Mouse (Mus musculus) heart, postnatal 10 days (tissue): ENCODE results near the gene Zfp341. TPM values are rescaled to one million over a fixed set of nuclear protein-coding genes. Genes with fewer than 3 reads are reported as not detected.

Experiments
- total RNA-seq, 2 experiments: library from RNA; stranded (reverse); gene quantifications; 2 replicates each; pipeline ENCODE4 v1.2.3; 2021

The Zfp341 gene
- total RNA-seq, 2 experiments from 2014 or later: 2.2 to 2.9 TPM

Other genes with a start within 250 kb of the Zfp341 start
- 10 to 100 TPM; 13.6 to 16.3 TPM for gene Cdk5rap1, start 240.3 kb upstream of the Zfp341 start, total RNA-seq
- gene Snta1, start 205.2 kb upstream of the Zfp341 start, total RNA-seq: 100 to 1,000 TPM in 1 of 2 experiments, 10 to 100 TPM in 1; 82.6 to 106 TPM
- 10 to 100 TPM; 23.5 to 25.3 TPM for gene Cbfa2t2, start 176.8 kb upstream of the Zfp341 start, total RNA-seq
- gene 1700003F12Rik, start 66.2 kb upstream of the Zfp341 start, total RNA-seq: under 1 TPM; 0.38 to 0.40 TPM
- under 1 TPM in 1 of 2 experiments, not detected in 1; 0.22 TPM for gene Actl10, start 61.5 kb upstream of the Zfp341 start, total RNA-seq
- gene Necab3, start 54.4 kb upstream of the Zfp341 start, total RNA-seq: 1 to 10 TPM; 1.3 to 1.8 TPM
- 10 to 100 TPM; 10.2 to 10.4 TPM for gene E2f1, start 43.4 kb upstream of the Zfp341 start, total RNA-seq
- 10 to 100 TPM; 25.7 to 26.8 TPM for gene Pxmp4, start 9.6 kb upstream of the Zfp341 start, total RNA-seq
- not detected for gene 4930519P11Rik, start 140 bp downstream of the Zfp341 start, total RNA-seq
- 100 to 1,000 TPM; 125 to 126 TPM for gene Chmp4b, start 38.4 kb downstream of the Zfp341 start, total RNA-seq
- not detected for gene Gm14214, start 156.7 kb downstream of the Zfp341 start, total RNA-seq
- 100 to 1,000 TPM; 162 to 171 TPM for gene Raly, start 177.8 kb downstream of the Zfp341 start, total RNA-seq
- not detected for gene a, start 178.1 kb downstream of the Zfp341 start, total RNA-seq